ENCODE assay signal across 16 mouse cellular contexts in the genomic region with DNA sequence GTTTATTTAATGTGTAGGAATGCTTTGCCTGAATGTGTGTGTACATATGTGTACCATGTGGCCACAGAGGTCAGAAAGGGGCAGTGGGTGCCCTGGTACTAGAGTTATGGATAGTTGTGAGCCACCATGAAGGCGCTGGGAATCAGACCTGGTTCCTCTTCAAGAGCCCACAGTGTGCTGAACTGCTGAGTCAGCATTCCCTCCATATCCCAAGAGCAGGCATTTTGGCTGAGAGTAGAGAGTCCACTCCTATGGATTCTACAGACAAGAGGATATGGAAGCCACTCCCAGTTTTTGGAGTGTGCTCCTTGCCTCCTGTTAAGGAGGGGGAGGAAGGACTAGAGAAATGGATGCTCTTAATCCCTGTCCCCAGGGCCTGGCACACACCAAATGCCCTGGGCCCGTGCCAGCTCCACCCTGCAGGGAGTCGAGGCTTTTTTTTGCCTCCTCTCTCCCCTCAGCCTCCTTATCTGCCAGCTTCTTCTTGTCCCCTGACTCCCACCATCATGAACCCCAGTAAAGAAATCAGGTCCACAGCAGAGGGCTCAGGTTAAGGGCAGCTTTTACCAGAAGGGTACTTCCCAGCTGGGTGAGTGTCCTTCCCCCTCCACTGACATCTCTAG. TPM values are rescaled to one million over a fixed set of nuclear protein-coding genes. Genes with fewer than 3 reads are reported as not detected.
DNase-seq lines count a peak whose midpoint lies in the region; ATAC-seq and TF ChIP-seq lines count a peak whose summit lies in the region.
"Had no signal": no experiment of that assay in that cellular context is flagged by ENCODE, and none has a peak within 500 bp of the region (broad histone marks: within the 10 kb centered on the region; RNA-seq: fewer than 3 reads in every experiment).

No protein-coding gene starts in this region.

- H3K9ac ChIP-seq in liver, postnatal 0 days (replicated peaks), result no peak overlapping the region
- H3K9ac ChIP-seq: forebrain, embryonic 12.5 days; hindbrain, embryonic 13.5 days; liver, embryonic 12.5 days had no signal

- H3K9me3 ChIP-seq in liver, postnatal 0 days (ENCODE audit: low read length), result no peaks in the 10 kb centered on the region
- H3K9me3 ChIP-seq in limb, embryonic 10.5 days (replicated peaks), result no peaks in the 10 kb centered on the region
- H3K9me3 ChIP-seq: forebrain, embryonic 12.5 days; hindbrain, embryonic 13.5 days; liver, embryonic 12.5 days; megakaryocyte, embryonic 14.5 days had no signal

- DNase-seq in adrenal gland, postnatal 10 days, result peak; percentile 43
- DNase-seq in adrenal gland, postnatal 4 days (ENCODE audit: low spot score in 2 of 2), result no peak
- peak; percentile 33 for DNase-seq in liver, postnatal 0 days
- no peak for DNase-seq in liver
- no peak for DNase-seq in limb, embryonic 10.5 days (ENCODE audit: low spot score)
- DNase-seq in ovary, postnatal 14 days (ENCODE audit: low spot score), result no peak
- no peak for DNase-seq in kidney, postnatal 4 days
- DNase-seq in neural tube, embryonic 10.5 days (ENCODE audit: extremely low spot score, low spot score), result no peak
- DNase-seq: cerebellum, adult 2 months; gastrocnemius, postnatal 10 days; right cerebral cortex, postnatal 25 days had no signal

- H3K36me3 ChIP-seq in liver, postnatal 0 days (replicated peaks; ENCODE audit: insufficient read depth, low read length), result no peaks in the 10 kb centered on the region
- H3K36me3 ChIP-seq in limb, embryonic 10.5 days, result no peaks in the 10 kb centered on the region
- H3K36me3 ChIP-seq: forebrain, embryonic 12.5 days; hindbrain, embryonic 13.5 days; liver, embryonic 12.5 days had no signal

- H3K4me1 ChIP-seq in liver, postnatal 0 days (ENCODE audit: insufficient read depth), result peaks cover 40% of the 10 kb centered on the region
- H3K4me1 ChIP-seq in limb, embryonic 10.5 days, result peaks cover 48% of the 10 kb centered on the region

- no peak for TF ChIP-seq CTCF in liver, postnatal 0 days (IDR thresholded peaks at IDR 0.05; ENCODE audit: low read depth)

- H3K4me3 ChIP-seq in liver, postnatal 0 days (ENCODE audit: low read depth, low read length), result no peak overlapping the region
- no peak overlapping the region for H3K4me3 ChIP-seq in limb, embryonic 10.5 days
- H3K4me3 ChIP-seq: forebrain, embryonic 12.5 days; hindbrain, embryonic 13.5 days; liver, embryonic 12.5 days; megakaryocyte, embryonic 14.5 days had no signal

- no peak overlapping the region for H3K4me2 ChIP-seq in liver, postnatal 0 days (ENCODE audit: low read depth, low read length)
- H3K4me2 ChIP-seq: forebrain, embryonic 12.5 days; hindbrain, embryonic 13.5 days; liver, embryonic 12.5 days had no signal

- WGBS in liver, postnatal 0 days (ENCODE audit: insufficient replicate concordance), result 67% methylated on average over 3 of the region's 3 CpGs
- WGBS in limb, embryonic 10.5 days, result 92% methylated on average over 3 of the region's 3 CpGs

- TF ChIP-seq EP300 in liver, postnatal 0 days (IDR thresholded peaks at IDR 0.05; ENCODE audit: low read depth), result no peak

- 0 out of 2 replicates have a peak, but pooled peaks cover 8% of the 10 kb centered on the region for H3K27me3 ChIP-seq in liver, postnatal 0 days (ENCODE audit: insufficient read depth, low read length)
- no peaks in the 10 kb centered on the region for H3K27me3 ChIP-seq in limb, embryonic 10.5 days (ENCODE audit: low read depth, poor library complexity, severe bottlenecking)
- H3K27me3 ChIP-seq: Patski had no signal

- H3K27ac ChIP-seq in liver, postnatal 0 days (ENCODE audit: low read depth), result no peak overlapping the region
- H3K27ac ChIP-seq in limb, embryonic 10.5 days, result peak overlapping the region; percentile 44
- H3K27ac ChIP-seq: forebrain, embryonic 12.5 days; hindbrain, embryonic 13.5 days; liver, embryonic 12.5 days had no signal

- ATAC-seq in liver, postnatal 0 days, result no peak
- ATAC-seq: Patski had no signal

RNA-seq across cellular contexts. Expression of a gene that starts 58.2 kb away (rescaled TPM):
- 1 to 10 TPM; 4.6 to 7.4 TPM for total RNA-seq in adrenal gland, postnatal 10 days (2021)
- total RNA-seq in adrenal gland, postnatal 4 days (2021), result 1 to 10 TPM; 5.6 to 6.5 TPM
- 6.3 and 8.9 TPM in 2 replicates for polyA plus RNA-seq in liver, postnatal 0 days (2015; fragmentation: Nextera tagmentation; extraction: Ambion mirVana)
- 6.4 and 6.7 TPM in 2 replicates for polyA plus RNA-seq in limb, embryonic 10.5 days (2016; fragmentation: Nextera tagmentation; extraction: Ambion mirVana)

Comparison
In these comparisons a context has a peak if more than half of its experiments do, and no peak if none do; other contexts are left out.
1. DNase-seq: peak in adrenal gland, postnatal 10 days (single experiment) and liver, postnatal 0 days (single experiment); none in adrenal gland, postnatal 4 days (0 of 2), liver (single experiment), limb, embryonic 10.5 days (single experiment), ovary, postnatal 14 days (single experiment), kidney, postnatal 4 days (0 of 2) and neural tube, embryonic 10.5 days (single experiment).